Mouse (Mus musculus) midbrain, embryonic 15.5 days (tissue): ENCODE measurements around the gene Tnfrsf1b. TPM values are rescaled to one million over a fixed set of nuclear protein-coding genes. Genes with fewer than 3 reads are reported as not detected.

Source experiments
- ATAC-seq: fragments of 200-750 bp; cut with Nextera tagmentation; replicated peaks from 2 replicates; pipeline ENCODE4 v1.8.0; 2017; ENCODE audit warnings: moderate TSS enrichment
- H3K27ac ChIP-seq: fragments of 300-500 bp; sonication (generic); 2 replicates; pipeline ENCODE4 v1.5.1; 2015; ENCODE audit warnings: mild to moderate bottlenecking, inconsistent platforms
- H3K27me3 ChIP-seq: fragments of 300-500 bp; sonication (generic); replicated peaks from 2 replicates; pipeline ENCODE4 v1.6.1; 2015; ENCODE audit warnings: inconsistent platforms
- H3K36me3 ChIP-seq: fragments of 300-500 bp; sonication (generic); replicated peaks from 2 replicates; pipeline ENCODE4 v1.6.1; 2015; ENCODE audit warnings: inconsistent platforms
- H3K4me1 ChIP-seq: fragments of 300-500 bp; sonication (generic); 2 replicates; pipeline ENCODE4 v1.6.1; 2015; ENCODE audit warnings: inconsistent platforms
- H3K4me2 ChIP-seq: fragments of 300-500 bp; sonication (generic); 2 replicates; pipeline ENCODE4 v1.6.1; 2015; ENCODE audit warnings: inconsistent platforms, mild to moderate bottlenecking, moderate library complexity
- H3K4me3 ChIP-seq: fragments of 300-500 bp; sonication (generic); 2 replicates; pipeline ENCODE4 v1.5.1; 2015; ENCODE audit warnings: mild to moderate bottlenecking, inconsistent platforms
- H3K9ac ChIP-seq: fragments of 300-500 bp; sonication (generic); 2 replicates; pipeline ENCODE4 v1.6.1; 2015; ENCODE audit warnings: mild to moderate bottlenecking, inconsistent platforms
- H3K9me3 ChIP-seq: fragments of 300-500 bp; sonication (generic); 2 replicates; pipeline ENCODE4 v1.6.1; 2016; ENCODE audit warnings: inconsistent platforms
- WGBS: fragments of 180-500 bp; shearing (Covaris S2); methylation state at CpG from one replicate; pipeline ENCODE4 v1.1.7; 2015; ENCODE audit warnings: mixed read lengths; 5-methylcytosine and 5-hydroxymethylcytosine counted together
- polyA plus RNA-seq: library from polyadenylated mRNA; unstranded; fragments of >200 nt; fragmentation: Nextera tagmentation; extraction: Ambion mirVana; gene quantifications from 2 replicates; pipeline ENCODE4 v1.2.1, GENCODE M21; 2015

Gene Tnfrsf1b
- polyA plus RNA-seq, 1 experiment from 2014 or later, result 3.1 TPM

DNA sequence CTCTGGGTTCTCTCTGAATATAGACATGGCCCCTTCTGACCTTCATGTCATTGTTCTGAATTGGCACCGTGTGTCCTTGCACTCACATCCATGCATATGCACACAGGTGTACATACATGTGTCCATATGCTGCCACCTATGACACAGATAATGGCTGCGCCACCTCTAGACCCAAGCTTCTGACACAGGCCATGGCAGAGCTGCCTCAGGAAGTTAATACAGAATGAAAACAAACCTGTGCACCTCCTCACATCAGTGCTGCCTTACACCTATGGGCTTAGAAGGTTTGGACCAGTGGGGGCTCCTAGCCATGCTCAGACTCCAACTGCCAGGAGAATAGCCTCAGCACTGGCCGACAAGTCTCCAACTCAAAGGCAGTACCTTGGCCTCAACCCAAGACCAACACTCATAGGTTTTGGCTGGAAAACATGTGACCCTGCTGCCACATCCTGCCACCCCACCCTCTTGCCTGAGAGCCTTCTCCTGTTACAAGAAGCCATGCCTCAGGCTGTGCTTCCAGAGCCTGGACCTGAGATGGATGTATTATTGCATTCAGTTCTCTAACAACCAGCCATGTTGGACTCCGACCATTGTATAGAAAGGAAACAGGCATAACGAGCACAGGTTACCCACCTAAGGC lies 17.0 kb downstream of the Tnfrsf1b start:
- 88% methylated on average over 5 of the region's 5 CpGs for WGBS
- Histone ChIP-seq H3K36me3 (no peaks in the 10 kb centered on the region), H3K9ac (no peak overlapping the region), H3K9me3 (no peaks in the 10 kb centered on the region), H3K4me1 (no peaks in the 10 kb centered on the region), H3K4me3 (no peak overlapping the region), H3K27ac (no peak overlapping the region), H3K27me3 (no peaks in the 10 kb centered on the region), H3K4me2 (no peak overlapping the region)
- ATAC-seq, result no peak

DNA sequence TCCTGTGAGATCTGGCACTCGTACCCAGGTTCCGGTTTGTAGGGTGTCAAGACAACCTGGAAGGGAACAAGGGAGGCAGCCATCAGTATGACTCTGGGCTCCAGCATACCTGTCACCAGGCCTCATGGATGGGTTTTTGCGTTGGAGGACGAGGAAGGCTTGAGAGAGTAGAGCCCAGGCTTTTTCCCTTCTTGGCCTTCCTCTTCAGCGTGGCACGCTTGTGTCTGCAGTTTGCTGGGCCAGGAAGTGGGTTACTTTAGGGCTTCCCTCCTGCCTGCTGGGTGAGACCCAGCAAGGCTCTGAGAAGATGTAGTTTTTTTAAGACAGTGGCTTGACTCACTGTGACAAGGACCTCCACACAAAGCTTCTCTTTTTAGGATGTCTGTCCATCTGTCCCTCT lies 17.6 kb downstream of the Tnfrsf1b start:
- H3K9ac ChIP-seq, result no peak overlapping the region
- 94% methylated on average over 6 of the region's 6 CpGs for WGBS
- H3K27ac ChIP-seq, result no peak overlapping the region
- no peaks in the 10 kb centered on the region for H3K36me3 ChIP-seq
- no peaks in the 10 kb centered on the region for H3K27me3 ChIP-seq
- H3K4me2 ChIP-seq, result no peak overlapping the region
- H3K4me3 ChIP-seq, result no peak overlapping the region
- no peaks in the 10 kb centered on the region for H3K4me1 ChIP-seq
- no peaks in the 10 kb centered on the region for H3K9me3 ChIP-seq
- no peak for ATAC-seq

DNA sequence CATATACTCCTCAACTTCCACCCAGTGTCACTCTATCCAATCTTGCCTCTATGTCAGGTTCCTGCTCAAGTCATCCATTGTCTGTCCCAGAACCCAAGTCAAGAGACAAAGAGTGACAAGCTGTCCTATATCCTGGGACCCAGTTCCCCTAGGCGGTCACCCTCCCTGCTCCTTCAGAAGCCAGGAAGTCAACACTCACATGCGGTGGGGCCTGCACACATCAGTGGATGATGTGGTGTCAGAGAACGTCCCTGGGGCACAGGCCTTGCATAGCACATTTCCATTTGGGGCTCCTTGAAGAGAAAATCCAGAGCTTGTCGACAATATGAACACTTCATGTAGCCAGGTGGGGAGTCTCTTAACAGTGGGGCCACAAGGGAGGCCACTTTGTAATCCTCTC lies 22.1 kb downstream of the Tnfrsf1b start:
- H3K9ac ChIP-seq, result no peak overlapping the region
- ATAC-seq, result no peak
- 86% methylated on average over 4 of the region's 4 CpGs for WGBS

DNA sequence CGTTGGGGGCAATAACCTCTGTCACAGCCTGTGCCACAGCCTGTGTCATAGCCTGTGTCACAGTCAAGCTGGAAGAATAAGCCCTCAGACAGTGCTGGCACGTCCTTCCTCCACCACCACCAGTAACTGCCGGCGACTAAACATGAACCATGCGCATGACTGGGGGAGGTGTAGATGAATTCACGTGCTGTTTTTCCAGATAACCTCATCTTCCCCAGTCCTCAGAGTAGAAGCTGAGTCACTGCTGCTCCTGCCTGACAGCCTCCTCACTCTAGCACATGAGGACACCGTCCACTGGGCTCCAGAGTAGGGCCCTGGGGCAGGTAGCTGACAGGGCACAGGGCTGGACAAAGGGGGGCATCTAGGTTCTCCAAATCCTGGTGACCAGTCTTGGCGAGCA lies 24.6 kb downstream of the Tnfrsf1b start:
- Histone ChIP-seq H3K27me3 (no peaks in the 10 kb centered on the region), H3K9me3 (no peaks in the 10 kb centered on the region), H3K4me1 (no peaks in the 10 kb centered on the region), H3K9ac (no peak overlapping the region), H3K4me2 (no peak overlapping the region), H3K27ac (no peak overlapping the region), H3K4me3 (no peak overlapping the region), H3K36me3 (no peaks in the 10 kb centered on the region)
- ATAC-seq, result no peak
- 81% methylated on average over 8 of the region's 8 CpGs for WGBS

More for the DNA sequence above, 22.1 kb downstream of the Tnfrsf1b start:
- no peaks in the 10 kb centered on the region for H3K9me3 ChIP-seq
- no peaks in the 10 kb centered on the region for H3K27me3 ChIP-seq
- H3K36me3 ChIP-seq, result no peaks in the 10 kb centered on the region
- no peak overlapping the region for H3K27ac ChIP-seq
- H3K4me1 ChIP-seq, result no peaks in the 10 kb centered on the region
- no peak overlapping the region for H3K4me3 ChIP-seq
- H3K4me2 ChIP-seq, result no peak overlapping the region

DNA sequence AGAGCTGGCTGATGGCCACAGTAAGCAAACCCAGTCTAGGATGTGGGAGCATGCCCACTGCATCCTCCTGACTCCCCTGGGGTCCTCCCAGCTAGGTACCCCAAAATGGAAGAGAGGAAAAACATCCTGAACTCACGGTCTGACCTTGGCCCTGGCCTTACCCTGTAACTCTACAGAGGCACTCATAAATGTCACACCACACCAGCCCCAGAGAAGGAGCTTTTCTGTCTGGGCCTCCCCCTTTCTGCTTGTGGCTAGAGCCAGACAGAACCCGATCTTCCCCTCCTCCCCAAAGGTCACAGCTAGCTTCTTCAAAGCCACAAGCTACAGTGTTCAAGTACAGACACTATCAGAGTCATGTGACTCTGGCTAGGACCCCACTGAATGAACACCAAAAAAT lies 25.3 kb downstream of the Tnfrsf1b start:
- Histone ChIP-seq H3K4me1 (no peaks in the 10 kb centered on the region), H3K27ac (no peak overlapping the region), H3K4me3 (no peak overlapping the region), H3K9me3 (no peaks in the 10 kb centered on the region), H3K9ac (no peak overlapping the region), H3K36me3 (no peaks in the 10 kb centered on the region), H3K4me2 (no peak overlapping the region), H3K27me3 (no peaks in the 10 kb centered on the region)
- 71% methylated on average over 2 of the region's 2 CpGs for WGBS
- ATAC-seq, result no peak

DNA sequence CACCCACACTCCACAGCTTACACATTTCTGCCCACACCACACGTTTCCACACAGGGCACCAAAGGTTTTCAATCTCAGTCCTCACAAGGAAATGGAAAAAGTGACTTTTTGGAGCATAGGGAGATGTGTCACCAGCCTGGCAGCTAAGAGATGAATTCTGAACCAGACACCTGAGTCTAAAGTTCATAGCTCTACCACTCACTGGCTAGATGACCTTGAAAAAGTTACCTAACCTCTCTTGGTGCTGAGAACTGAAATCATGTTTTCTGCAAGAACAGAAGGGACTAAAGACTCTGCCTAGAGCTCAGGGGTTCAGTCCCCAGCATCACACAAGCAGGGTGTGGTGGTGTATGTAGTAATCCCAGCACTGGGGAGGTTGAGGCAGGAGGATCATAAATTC lies 26.7 kb downstream of the Tnfrsf1b start:
- no peaks in the 10 kb centered on the region for H3K36me3 ChIP-seq
- no peak overlapping the region for H3K27ac ChIP-seq
- H3K4me2 ChIP-seq, result no peak overlapping the region
- H3K9ac ChIP-seq, result no peak overlapping the region
- no peak for ATAC-seq
- H3K4me1 ChIP-seq, result 0 out of 2 replicates have a peak, but pooled peaks cover 2% of the 10 kb centered on the region
- no peaks in the 10 kb centered on the region for H3K9me3 ChIP-seq
- H3K27me3 ChIP-seq, result no peaks in the 10 kb centered on the region
- 85% methylated on average over 1 of the region's 1 CpGs for WGBS
- H3K4me3 ChIP-seq, result no peak overlapping the region

DNA sequence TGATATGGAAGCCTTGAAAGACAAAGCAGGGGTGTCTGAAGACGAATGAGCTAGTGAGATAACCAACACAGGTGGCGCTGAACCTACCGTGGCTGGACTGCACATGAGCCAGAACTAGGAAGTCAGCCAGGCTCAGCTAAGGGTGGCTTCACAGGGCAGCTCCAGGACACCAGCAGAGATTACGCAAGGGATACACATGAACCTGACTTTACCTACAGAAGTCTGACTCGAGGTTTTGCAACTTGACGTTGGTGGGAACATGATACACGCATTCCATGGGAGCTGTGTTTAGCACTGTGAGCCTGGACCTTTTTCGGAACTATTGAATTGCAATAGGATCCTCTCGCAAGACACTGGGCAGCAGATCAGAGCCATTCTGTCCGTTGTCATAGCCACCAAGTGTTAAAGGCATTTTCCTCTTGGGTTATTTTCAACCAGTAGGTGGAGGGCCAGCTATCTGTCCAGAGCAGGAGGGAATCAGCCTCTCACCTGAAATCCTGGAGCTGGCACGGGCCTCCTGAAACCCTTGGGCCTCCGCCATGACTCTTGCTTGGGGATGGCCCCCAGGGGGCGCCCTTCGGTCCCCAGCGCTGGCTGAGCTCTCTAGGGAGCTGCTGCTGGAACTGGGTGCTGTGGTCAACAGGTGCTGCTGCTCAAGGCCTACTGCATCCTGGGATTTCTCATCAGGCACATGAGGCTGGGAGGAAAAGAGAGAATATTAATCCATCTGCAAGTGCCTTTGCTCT lies 27.3 kb downstream of the Tnfrsf1b start:
- ATAC-seq, result no peak
- peaks cover 8% of the 10 kb centered on the region; the same call in 1 of the 2 replicates for H3K4me1 ChIP-seq
- H3K9me3 ChIP-seq, result no peaks in the 10 kb centered on the region
- H3K27ac ChIP-seq, result no peak overlapping the region
- WGBS, result 65% methylated on average over 15 of the region's 15 CpGs
- no peaks in the 10 kb centered on the region for H3K36me3 ChIP-seq
- no peak overlapping the region for H3K4me2 ChIP-seq
- H3K9ac ChIP-seq, result no peak overlapping the region
- H3K4me3 ChIP-seq, result no peak overlapping the region
- no peaks in the 10 kb centered on the region for H3K27me3 ChIP-seq

DNA sequence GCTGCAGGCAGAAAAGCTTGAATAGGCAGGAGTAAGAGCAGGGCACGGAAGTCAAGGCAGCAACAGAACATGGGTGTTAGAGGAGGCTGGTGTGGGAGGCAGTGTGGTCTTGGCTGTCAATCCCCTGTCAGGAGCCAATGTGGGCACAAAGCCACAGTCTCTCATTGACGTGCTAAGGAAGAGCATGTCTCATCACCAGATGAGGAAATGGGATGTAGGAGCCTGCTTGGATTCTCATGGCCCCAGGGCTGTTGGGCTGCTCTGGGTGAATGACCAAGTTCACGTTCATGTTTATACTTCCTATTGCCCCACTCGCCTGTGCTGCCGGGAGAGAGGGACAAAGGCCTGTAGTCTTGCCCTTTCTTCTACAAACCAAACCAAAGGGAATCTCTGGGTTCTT lies 28.8 kb downstream of the Tnfrsf1b start:
- WGBS, result 77% methylated on average over 5 of the region's 5 CpGs
- no peaks in the 10 kb centered on the region for H3K36me3 ChIP-seq

DNA sequence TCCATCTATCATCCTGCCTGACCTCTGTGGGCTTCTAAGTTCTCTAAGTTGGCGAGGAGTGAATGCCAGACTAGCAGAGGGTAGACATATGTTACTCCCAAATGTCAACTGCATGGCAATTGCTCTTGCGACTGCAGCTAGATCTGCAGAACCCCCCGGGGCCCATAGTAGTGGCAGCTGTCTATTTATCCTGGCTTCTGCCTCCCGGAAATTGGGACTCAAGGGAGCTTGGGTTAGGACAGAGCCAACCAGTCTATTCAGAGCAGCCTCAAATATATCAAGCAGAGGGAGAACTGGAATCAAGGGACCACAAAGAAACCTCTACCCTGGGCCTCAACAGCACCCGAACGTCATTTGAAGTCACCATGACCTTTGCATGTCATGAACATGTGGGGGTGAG lies 29.6 kb downstream of the Tnfrsf1b start:
- Histone ChIP-seq H3K36me3 (no peaks in the 10 kb centered on the region), H3K27me3 (no peaks in the 10 kb centered on the region), H3K9ac (no peak overlapping the region), H3K4me3 (no peak overlapping the region), H3K9me3 (no peaks in the 10 kb centered on the region), H3K4me1 (peaks cover 14% of the 10 kb centered on the region; the same call in 1 of the 2 replicates), H3K4me2 (no peak overlapping the region), H3K27ac (no peak overlapping the region)
- 75% methylated on average over 6 of the region's 6 CpGs for WGBS
- no peak for ATAC-seq

More for the DNA sequence above, 28.8 kb downstream of the Tnfrsf1b start:
- no peak overlapping the region for H3K4me3 ChIP-seq
- no peak overlapping the region for H3K4me2 ChIP-seq
- no peaks in the 10 kb centered on the region for H3K9me3 ChIP-seq
- ATAC-seq, result no peak
- peaks cover 14% of the 10 kb centered on the region; the same call in 1 of the 2 replicates for H3K4me1 ChIP-seq
- no peak overlapping the region for H3K27ac ChIP-seq
- no peak overlapping the region for H3K9ac ChIP-seq
- H3K27me3 ChIP-seq, result no peaks in the 10 kb centered on the region

DNA sequence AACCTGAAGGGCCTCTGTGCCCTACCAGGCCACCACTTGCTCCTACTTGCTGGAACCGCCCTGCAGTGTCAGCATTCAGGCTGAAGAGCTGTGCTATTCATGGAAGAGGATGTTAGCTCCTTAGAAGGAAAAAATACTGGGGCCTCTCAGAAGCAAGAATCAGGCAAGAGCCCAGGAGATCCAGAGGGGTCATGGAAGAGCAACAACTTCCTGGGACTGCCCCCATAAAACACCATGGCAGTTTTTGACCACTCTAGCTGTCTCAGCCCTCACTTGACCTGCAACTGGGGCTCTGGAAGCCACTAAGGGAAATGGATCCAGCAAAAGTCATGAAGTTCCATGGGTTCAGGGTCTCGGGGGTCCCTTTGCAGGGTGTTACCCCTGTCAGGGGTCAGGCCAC lies 31.3 kb downstream of the Tnfrsf1b start:
- H3K4me2 ChIP-seq, result no peak overlapping the region
- no peaks in the 10 kb centered on the region for H3K9me3 ChIP-seq
- H3K36me3 ChIP-seq, result no peaks in the 10 kb centered on the region
- 0 out of 2 replicates have a peak, but pooled peaks have one; percentile 1 for ATAC-seq
- no peak overlapping the region for H3K4me3 ChIP-seq
- H3K27me3 ChIP-seq, result no peaks in the 10 kb centered on the region
- 80% methylated on average over 2 of the region's 2 CpGs for WGBS
- H3K9ac ChIP-seq, result no peak overlapping the region
- H3K27ac ChIP-seq, result no peak overlapping the region
- H3K4me1 ChIP-seq, result peaks cover 14% of the 10 kb centered on the region; the same call in 1 of the 2 replicates

DNA sequence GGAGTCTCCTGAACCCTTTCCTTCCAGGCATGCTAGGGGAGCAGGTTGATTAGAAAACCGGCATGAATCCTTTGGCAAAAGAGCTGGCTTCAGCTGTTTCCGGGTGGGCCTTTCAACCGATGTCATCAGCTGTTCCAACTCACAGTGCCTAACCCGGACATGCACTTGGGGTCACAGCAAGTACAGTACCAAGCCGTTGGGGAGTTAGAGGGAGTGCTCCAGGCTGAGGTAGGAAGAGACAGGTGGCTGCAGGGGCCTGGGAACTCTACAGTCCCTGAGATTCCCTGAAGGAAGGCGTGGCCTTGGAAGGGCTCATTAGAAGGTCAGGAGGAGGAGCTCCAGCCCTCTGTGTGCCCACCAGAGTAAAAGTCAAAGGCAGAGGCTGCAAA lies 31.9 kb downstream of the Tnfrsf1b start:
- no peak overlapping the region for H3K9ac ChIP-seq
- 47% methylated on average over 6 of the region's 6 CpGs for WGBS
- no peak overlapping the region for H3K4me2 ChIP-seq
- no peaks in the 10 kb centered on the region for H3K27me3 ChIP-seq
- H3K36me3 ChIP-seq, result no peaks in the 10 kb centered on the region
- H3K4me3 ChIP-seq, result no peak overlapping the region
- H3K27ac ChIP-seq, result peak overlapping the region; percentile 26; the same call in 1 of the 2 replicates
- peaks cover 14% of the 10 kb centered on the region; the same call in 1 of the 2 replicates for H3K4me1 ChIP-seq
- ATAC-seq, result peak; percentile 71
- H3K9me3 ChIP-seq, result no peaks in the 10 kb centered on the region

DNA sequence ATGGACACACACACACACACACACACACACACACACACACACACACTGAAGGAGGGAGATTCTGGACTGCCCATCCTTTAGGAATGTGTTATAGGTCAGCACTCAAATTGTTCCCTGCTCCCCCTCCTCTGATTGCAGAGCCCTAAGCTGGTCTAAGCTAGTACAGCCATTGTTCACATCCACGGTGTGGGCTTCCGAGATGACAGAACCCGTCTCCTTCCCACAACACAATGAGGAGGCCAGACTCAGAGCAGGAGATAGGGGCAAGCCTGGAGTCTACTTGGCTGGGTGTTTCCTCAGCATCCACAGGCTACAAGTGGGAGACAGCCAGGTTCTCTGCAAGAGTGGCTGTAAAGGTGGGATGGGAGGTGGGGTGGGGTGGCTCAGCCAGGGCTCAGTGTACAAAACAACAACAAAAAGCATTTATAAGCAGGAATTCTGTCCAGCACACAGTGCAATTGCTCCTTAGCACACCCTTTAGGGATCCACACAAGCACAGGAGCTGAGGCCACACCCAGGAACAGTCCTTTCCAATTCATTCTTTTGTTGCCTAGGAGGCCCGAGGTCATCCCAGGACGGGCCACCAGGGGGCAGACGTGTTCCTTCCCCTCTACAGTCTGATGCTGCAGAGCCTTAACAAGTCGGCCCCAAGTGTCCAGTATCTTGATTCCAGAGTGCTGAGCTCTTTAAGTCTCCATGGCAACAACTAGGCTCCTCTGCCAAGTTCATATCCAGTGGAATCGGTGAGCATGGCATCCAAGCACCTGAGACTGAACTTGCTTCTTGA lies 32.5 kb downstream of the Tnfrsf1b start:
- peak; percentile 93 for ATAC-seq
- Histone ChIP-seq H3K4me3 (no peak overlapping the region), H3K9ac (no peak overlapping the region), H3K27me3 (no peaks in the 10 kb centered on the region), H3K4me1 (peaks cover 14% of the 10 kb centered on the region; the same call in 1 of the 2 replicates), H3K9me3 (no peaks in the 10 kb centered on the region), H3K36me3 (no peaks in the 10 kb centered on the region), H3K27ac (peak overlapping the region; percentile 26; the same call in 1 of the 2 replicates), H3K4me2 (no peak overlapping the region)
- 26% methylated on average over 8 of the region's 8 CpGs for WGBS
